Mouse (Mus musculus) megakaryocyte, embryonic 14.5 days (primary cell): ENCODE results near the gene Haus5. TPM values are rescaled to one million over a fixed set of nuclear protein-coding genes. Genes with fewer than 3 reads are reported as not detected.

Experiments
- H3K27me3 ChIP-seq: replicated peaks from 2 replicates; pipeline ENCODE3; 2012; ENCODE audit warnings: inconsistent platforms
- H3K36me3 ChIP-seq: replicated peaks from 2 replicates; pipeline ENCODE3; 2012; ENCODE audit warnings: low read length, inconsistent platforms, mixed read lengths
- H3K4me1 ChIP-seq: 2 replicates; pipeline ENCODE4 v1.6.1; 2012; ENCODE audit warnings: inconsistent platforms
- H3K4me3 ChIP-seq: replicated peaks from 2 replicates; pipeline ENCODE3; 2012; ENCODE audit warnings: moderate library complexity, mild to moderate bottlenecking, inconsistent platforms
- H3K9me3 ChIP-seq: 2 replicates; pipeline ENCODE4 v1.6.1; 2012; ENCODE audit warnings: inconsistent platforms
- FLI1 ChIP-seq: IDR thresholded peaks from 2 replicates; pipeline ENCODE4 v1.6.1; 2012; ENCODE audit warnings: low read length, inconsistent platforms, mixed read lengths
- GATA1 ChIP-seq: IDR thresholded peaks from 3 replicates; pipeline ENCODE4 v1.6.1; 2012; ENCODE audit warnings: mixed read lengths, low read length, inconsistent platforms, borderline replicate concordance
- polyA plus RNA-seq: library from polyadenylated mRNA; stranded (reverse); fragments of >175 nt; gene quantifications from 2 replicates; pipeline ENCODE4 v1.2.3, GENCODE M21; 2012; ENCODE audit warnings: low replicate concordance; ENCODE audit not compliant: insufficient read depth

The Haus5 gene
- polyA plus RNA-seq, 1 experiment: 13.7 TPM

GRCm38 (mm10) chr7:30629013-30629412 is 35.8 kb downstream of the Haus5 start:
- Histone ChIP-seq H3K4me1 (peaks cover 39% of the 10 kb centered on the region), H3K27me3 (peaks cover 27% of the 10 kb centered on the region)

GRCm38 (mm10) chr7:30626647-30627046 is 38.1 kb downstream of the Haus5 start:
- Histone ChIP-seq H3K4me1 (peaks cover 40% of the 10 kb centered on the region), H3K27me3 (peaks cover 8% of the 10 kb centered on the region), H3K36me3 (peaks cover 30% of the 10 kb centered on the region), H3K4me3 (no peak overlapping the region), H3K9me3 (no peaks in the 10 kb centered on the region)
- TF ChIP-seq FLI1 (no peak), GATA1 (no peak)

More at GRCm38 (mm10) chr7:30629013-30629412, 35.8 kb downstream of the Haus5 start:
- Histone ChIP-seq H3K9me3 (no peaks in the 10 kb centered on the region), H3K36me3 (peaks cover 9% of the 10 kb centered on the region), H3K4me3 (no peak overlapping the region)
- TF ChIP-seq FLI1 (no peak), GATA1 (no peak)

GRCm38 (mm10) chr7:30625530-30626384 is 39.0 kb downstream of the Haus5 start, which contains the start of gene Cox6b1:
TSS of gene Cox6b1 (minus strand) at chr7:30626151.
- Histone ChIP-seq H3K4me1 (peaks cover 41% of the 10 kb centered on the region), H3K27me3 (peaks cover 3% of the 10 kb centered on the region), H3K4me3 (peak within 1 kb of the TSS; percentile 96), H3K9me3 (no peaks in the 10 kb centered on the region), H3K36me3 (peaks cover 36% of the 10 kb centered on the region)
- TF ChIP-seq GATA1: no peak
- no peak for TF ChIP-seq FLI1

- no peak for TF ChIP-seq GATA1
- TF ChIP-seq FLI1: no peak
- peaks cover 81% of the 10 kb centered on the region for H3K36me3 ChIP-seq
Measured at GRCm38 (mm10) chr7:30619202-30619601, 45.6 kb downstream of the Haus5 start.

GRCm38 (mm10) chr7:30618658-30619057 is 46.1 kb downstream of the Haus5 start:
- Histone ChIP-seq H3K4me1 (peaks cover 21% of the 10 kb centered on the region), H3K4me3 (no peak overlapping the region), H3K27me3 (no peaks in the 10 kb centered on the region), H3K9me3 (no peaks in the 10 kb centered on the region), H3K36me3 (peaks cover 76% of the 10 kb centered on the region)
- no peak for TF ChIP-seq FLI1
- TF ChIP-seq GATA1: no peak

More at GRCm38 (mm10) chr7:30619202-30619601, 45.6 kb downstream of the Haus5 start:
- Histone ChIP-seq H3K9me3 (no peaks in the 10 kb centered on the region), H3K4me1 (peaks cover 19% of the 10 kb centered on the region), H3K4me3 (no peak overlapping the region), H3K27me3 (no peaks in the 10 kb centered on the region)

GRCm38 (mm10) chr7:30615049-30615760 is 49.6 kb downstream of the Haus5 start:
- Histone ChIP-seq H3K4me1 (peaks cover 17% of the 10 kb centered on the region), H3K27me3 (peaks cover 3% of the 10 kb centered on the region), H3K9me3 (no peaks in the 10 kb centered on the region), H3K4me3 (no peak overlapping the region), H3K36me3 (peaks cover 48% of the 10 kb centered on the region)
- TF ChIP-seq FLI1 (no peak), GATA1 (no peak)

- peaks cover 3% of the 10 kb centered on the region for H3K27me3 ChIP-seq
- TF ChIP-seq GATA1: no peak
- no peak for TF ChIP-seq FLI1
- peaks cover 20% of the 10 kb centered on the region for H3K4me1 ChIP-seq
- H3K9me3 ChIP-seq: no peaks in the 10 kb centered on the region
- H3K4me3 ChIP-seq: no peak overlapping the region
- peaks cover 44% of the 10 kb centered on the region for H3K36me3 ChIP-seq
Measured at GRCm38 (mm10) chr7:30614454-30614853, 50.3 kb downstream of the Haus5 start.

- Histone ChIP-seq H3K27me3 (peaks cover 3% of the 10 kb centered on the region), H3K9me3 (no peaks in the 10 kb centered on the region), H3K36me3 (peaks cover 36% of the 10 kb centered on the region), H3K4me3 (peak overlapping the region; percentile 42), H3K4me1 (peaks cover 18% of the 10 kb centered on the region)
- TF ChIP-seq FLI1 (no peak), GATA1 (no peak)
Measured at GRCm38 (mm10) chr7:30613529-30614112, 51.2 kb downstream of the Haus5 start.

GRCm38 (mm10) chr7:30612654-30613402 is 52.0 kb downstream of the Haus5 start, which contains the start of gene Upk1a:
TSS of gene Upk1a (minus strand) at chr7:30612847.
- peaks cover 3% of the 10 kb centered on the region for H3K27me3 ChIP-seq
- peak within 1 kb of the TSS; percentile 42 for H3K4me3 ChIP-seq
- peaks cover 28% of the 10 kb centered on the region for H3K36me3 ChIP-seq
- H3K4me1 ChIP-seq: peaks cover 22% of the 10 kb centered on the region
- TF ChIP-seq GATA1: no peak
- no peak for TF ChIP-seq FLI1
- H3K9me3 ChIP-seq: no peaks in the 10 kb centered on the region
